In genomic region chr4:49616924-49617323, GRCm38 (mm10) we compare ENCODE assay signal across 26 mouse cellular contexts. TPM values are rescaled to one million over a fixed set of nuclear protein-coding genes. Genes with fewer than 3 reads are reported as not detected.
"Had no signal": no experiment of that assay in that cellular context is flagged by ENCODE, and none has a peak within 500 bp of the region (broad histone marks: within the 10 kb centered on the region; RNA-seq: fewer than 3 reads in every experiment).

No protein-coding gene starts in this region.

- H3K27ac ChIP-seq: gastrocnemius, adult 2 months; heart, embryonic 10.5 days; hindbrain, embryonic 10.5 days; hindbrain, embryonic 12.5 days; hindbrain, embryonic 14.5 days; intestine, embryonic 15.5 days; limb, embryonic 10.5 days; limb, embryonic 12.5 days; liver, embryonic 13.5 days; liver, embryonic 15.5 days had no signal

- ATAC-seq: hindbrain, embryonic 16.5 days; inflammation-experienced regulatory T-cells, adult 6 months; intestine, embryonic 15.5 days; intestine, postnatal 0 days had no signal

- H3K36me3 ChIP-seq: heart, embryonic 10.5 days; heart, embryonic 12.5 days; hindbrain, embryonic 10.5 days; hindbrain, embryonic 12.5 days; intestine, embryonic 15.5 days; limb, embryonic 10.5 days; limb, embryonic 12.5 days; liver, embryonic 13.5 days; liver, embryonic 15.5 days had no signal

- H3K27me3 ChIP-seq: heart, embryonic 12.5 days; hindbrain, embryonic 12.5 days; intestine, embryonic 15.5 days; limb, embryonic 12.5 days; liver, embryonic 13.5 days; liver, embryonic 15.5 days had no signal

- H3K9ac ChIP-seq: heart, embryonic 12.5 days; hindbrain, embryonic 12.5 days; hindbrain, embryonic 14.5 days; intestine, embryonic 15.5 days; limb, embryonic 12.5 days; liver, embryonic 13.5 days; liver, embryonic 15.5 days had no signal

- H3K4me3 ChIP-seq: gastrocnemius, adult 2 months; heart, embryonic 10.5 days; heart, embryonic 12.5 days; hindbrain, embryonic 10.5 days; hindbrain, embryonic 12.5 days; intestine, embryonic 15.5 days; limb, embryonic 10.5 days; limb, embryonic 12.5 days; liver, embryonic 13.5 days; liver, embryonic 15.5 days had no signal

- H3K4me1 ChIP-seq: heart, embryonic 10.5 days; heart, embryonic 12.5 days; hindbrain, embryonic 10.5 days; hindbrain, embryonic 12.5 days; intestine, embryonic 15.5 days; limb, embryonic 10.5 days; limb, embryonic 12.5 days; liver, embryonic 13.5 days; liver, embryonic 15.5 days had no signal

- DNase-seq: gastrocnemius, adult 2 months; gastrocnemius, postnatal 10 days; gastrocnemius, postnatal 25 days; heart, postnatal 10 days; heart, postnatal 36 days; kidney, adult 18-20 months; kidney, adult 8-10 months; kidney, postnatal 10 days; kidney, postnatal 25 days; kidney, postnatal 4 days; layer of hippocampus, adult 9-11 months; layer of hippocampus, postnatal 36 days; liver; liver, embryonic 13.5 days had no signal

- H3K9me3 ChIP-seq: heart, embryonic 10.5 days; heart, embryonic 12.5 days; hindbrain, embryonic 10.5 days; hindbrain, embryonic 12.5 days; intestine, embryonic 15.5 days; limb, embryonic 10.5 days; limb, embryonic 12.5 days; liver, embryonic 13.5 days; liver, embryonic 15.5 days had no signal

RNA-seq across cellular contexts. Expression of gene Tmem246, which starts 19.2 kb away (rescaled TPM):
- polyA plus RNA-seq: inflammation-experienced regulatory T-cells, adult 6 months had no signal
